Mouse (Mus musculus): ENCODE results near the gene Smarcc2. TPM values are rescaled to one million over a fixed set of nuclear protein-coding genes. Genes with fewer than 3 reads are reported as not detected.
"Not testable (repeated sequence)": the region's sequence is repeated elsewhere in the genome, so short reads cannot be mapped to it uniquely, and the experiment has no call there.

The Smarcc2 gene
- total RNA-seq, 2 experiments from 2014 or later, result 97.5 to 104 TPM

DNA sequence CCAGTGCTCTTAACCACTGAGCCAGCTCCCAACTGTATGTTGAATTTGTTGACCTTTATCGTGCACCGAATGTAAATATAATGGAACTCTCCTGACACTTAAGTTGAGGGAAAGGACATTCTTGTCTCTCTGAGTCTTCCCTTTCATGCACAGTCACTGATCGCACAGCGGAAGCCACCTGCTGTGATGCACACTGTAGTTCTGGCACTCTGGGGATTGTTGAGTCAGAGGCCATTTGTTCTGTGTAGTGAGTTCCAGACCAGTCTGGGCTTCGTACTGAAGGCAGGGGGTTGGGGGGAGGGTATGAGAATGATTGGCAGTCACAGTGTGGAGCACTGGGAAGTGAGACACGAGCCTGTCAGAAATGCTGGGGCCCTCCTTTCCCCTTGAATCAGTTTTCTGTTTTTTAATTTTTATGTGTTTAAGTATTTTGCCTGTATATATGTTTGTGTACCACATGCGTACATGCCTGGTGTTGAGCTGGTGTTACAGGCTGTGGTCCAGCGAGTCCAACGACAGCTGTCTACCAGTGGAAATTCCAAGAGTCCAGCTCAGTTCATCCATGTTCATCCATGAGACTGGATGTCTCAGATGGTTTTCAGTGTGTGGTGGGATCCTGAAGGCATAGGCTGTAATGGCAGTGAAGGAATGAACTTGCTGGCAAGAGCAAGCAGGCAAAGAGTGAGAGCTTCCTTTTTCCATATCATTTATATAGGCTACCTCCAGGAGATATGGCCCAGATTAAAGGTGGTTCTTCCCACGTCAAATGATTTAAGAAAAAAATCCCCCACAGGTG lies 17.5 kb upstream of the Smarcc2 start:
- no peak for DNase-seq

DNA sequence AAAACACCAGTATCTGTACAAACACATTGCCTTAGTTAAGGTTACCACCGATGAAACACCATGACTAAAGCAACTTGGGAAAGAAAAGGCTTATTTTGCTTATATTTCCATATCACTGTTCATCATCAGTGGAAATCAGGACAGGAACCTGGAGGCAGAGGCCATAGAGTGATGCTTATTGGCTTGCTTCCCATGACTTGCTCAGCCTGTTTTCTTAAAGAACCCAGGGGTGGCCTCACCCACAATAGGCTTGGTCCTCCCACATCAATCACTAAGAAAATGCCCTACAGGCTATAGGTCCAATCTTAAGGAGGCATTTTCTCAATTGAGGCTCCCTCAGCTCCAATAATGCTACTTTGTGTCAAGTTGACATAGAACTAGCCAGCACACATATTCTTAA lies 16.3 kb upstream of the Smarcc2 start:
- DNase-seq, result no peak

DNA sequence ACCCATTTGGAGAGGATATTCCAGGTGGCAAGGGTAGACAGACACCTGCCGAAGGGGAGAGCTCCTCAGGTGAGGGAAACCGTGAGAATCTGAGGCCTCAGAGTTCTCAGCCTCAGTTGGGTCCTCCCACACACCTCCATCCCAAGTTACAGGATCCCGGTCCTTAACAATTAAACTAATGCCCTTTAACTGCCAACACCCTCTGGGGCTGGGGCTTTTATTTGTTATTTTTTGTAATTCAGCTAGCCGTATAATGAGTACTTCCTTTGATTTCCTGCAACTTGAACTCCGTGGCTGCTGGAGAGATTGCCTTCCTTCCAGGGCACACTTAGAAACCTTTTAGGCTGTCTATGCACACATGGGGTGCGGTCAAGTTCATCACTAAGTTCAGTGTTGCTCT lies 14.7 kb upstream of the Smarcc2 start:
- DNase-seq, result no peak

DNA sequence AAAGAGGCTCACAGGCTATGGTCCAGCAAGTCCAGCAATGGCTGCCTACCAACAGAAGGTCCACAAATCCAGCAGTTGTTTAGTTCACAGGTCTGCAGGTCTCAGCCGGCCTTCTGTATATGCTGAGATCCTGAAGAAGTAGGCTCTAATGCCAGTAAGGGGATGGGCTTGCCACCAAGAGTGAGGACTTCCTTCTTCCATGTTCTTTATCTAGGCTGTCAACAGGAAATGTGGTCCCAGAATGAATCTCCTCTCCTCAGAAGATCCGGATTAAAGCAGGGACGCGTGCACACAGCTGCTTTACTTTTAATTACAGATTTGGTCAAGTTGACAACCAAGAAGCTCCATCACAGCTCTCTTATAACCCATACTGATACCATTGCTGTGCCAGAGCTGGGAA lies 13.6 kb upstream of the Smarcc2 start:
- DNase-seq, result no peak

DNA sequence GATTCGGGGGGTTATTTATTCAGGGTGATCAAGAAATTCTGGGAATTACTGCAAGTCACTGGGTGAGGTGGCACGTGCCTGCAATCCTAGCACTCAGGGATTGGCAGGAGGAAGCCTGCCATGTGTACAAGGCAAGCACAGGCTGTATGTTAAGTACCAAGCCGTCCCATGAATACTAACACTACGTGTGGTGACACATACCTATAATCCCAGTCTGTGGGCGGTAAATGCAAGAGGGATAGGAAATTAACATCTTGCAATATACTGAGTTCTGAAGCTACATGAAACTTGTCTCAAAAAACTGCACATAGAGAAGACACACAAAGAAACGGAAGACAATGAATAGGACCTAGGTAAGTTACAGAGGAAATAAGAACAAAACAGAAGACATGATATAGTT lies 8.0 kb upstream of the Smarcc2 start:
- DNase-seq, result no peak

DNA sequence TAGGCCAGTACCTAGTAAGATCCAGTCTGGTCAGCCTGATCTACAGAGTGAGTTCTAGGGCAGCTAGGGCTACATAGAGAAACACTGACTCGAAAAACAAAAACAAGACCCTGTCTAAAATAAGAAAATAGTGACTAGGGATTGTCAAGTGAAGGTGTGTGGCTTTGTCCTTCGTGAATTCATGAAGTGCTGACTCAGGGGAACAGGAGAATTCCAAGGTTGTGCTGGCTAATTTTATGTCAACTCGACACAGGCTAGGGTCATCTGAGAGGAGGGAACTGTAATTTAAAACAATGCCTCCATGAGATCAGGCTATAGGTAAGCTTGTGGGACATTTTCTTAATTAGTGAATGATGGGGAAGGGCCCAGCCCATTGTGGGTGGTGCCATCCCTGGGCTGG lies 4.6 kb upstream of the Smarcc2 start:
- DNase-seq, result no peak

DNA sequence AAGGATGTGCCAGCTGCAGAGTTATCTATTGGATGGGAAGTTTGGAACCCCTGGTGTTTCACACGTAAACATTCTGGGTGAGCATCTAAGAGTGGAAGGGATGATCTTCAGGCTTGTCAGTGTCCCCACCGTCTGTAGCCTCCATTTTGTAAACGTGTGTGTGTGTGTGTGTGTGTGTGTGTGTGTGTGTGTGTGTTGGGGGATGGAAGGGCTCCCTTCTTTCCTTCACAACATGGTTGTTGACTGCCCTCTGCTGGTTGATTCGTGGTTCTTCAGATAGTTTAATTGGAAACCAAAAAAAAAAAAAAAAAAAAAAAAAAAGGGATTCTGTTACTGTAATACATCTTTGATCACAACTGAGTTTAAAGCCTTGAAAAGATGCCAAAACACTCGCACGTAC lies 3.8 kb upstream of the Smarcc2 start:
- DNase-seq, result peak; percentile 60 to 78

DNA sequence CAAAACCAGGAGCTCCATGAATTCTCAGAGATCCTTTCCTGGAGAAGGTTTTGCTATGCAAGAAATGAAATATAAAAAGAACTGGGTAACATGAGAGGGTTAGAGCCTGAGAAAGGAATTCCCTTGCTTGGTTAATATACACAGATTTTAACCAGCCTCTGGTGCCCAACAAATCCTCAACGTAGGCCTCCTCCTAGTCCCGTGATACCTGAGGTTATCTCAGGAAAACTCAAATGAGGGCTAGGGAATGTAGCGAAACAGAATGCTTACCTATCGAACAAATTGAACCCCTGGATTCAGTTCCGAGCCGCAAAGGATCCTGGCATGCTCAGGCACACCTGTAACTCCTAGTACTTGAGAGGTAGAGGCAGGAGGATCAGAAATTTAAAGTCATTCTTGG lies 1.4 kb upstream of the Smarcc2 start:
- DNase-seq, result no peak

DNA sequence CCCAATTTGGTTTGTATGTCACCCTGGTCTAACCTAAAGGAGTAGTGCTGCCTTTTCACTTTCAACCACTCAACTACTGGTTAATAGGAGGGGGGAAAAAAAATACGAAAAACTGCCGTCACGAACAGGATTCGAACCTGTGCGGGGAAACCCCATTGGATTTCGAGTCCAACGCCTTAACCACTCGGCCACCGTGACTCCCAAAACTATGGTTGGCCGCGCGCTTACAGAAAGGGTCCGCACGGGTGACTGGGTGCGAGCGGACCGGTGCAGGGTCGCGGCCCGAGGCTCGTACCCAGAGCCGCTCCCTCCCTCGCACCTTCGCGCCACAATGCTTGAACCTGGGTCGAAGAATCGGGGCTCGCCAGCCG lies 715 bp upstream of the Smarcc2 start:
- peak; percentile 90 to 94 for DNase-seq

DNA sequence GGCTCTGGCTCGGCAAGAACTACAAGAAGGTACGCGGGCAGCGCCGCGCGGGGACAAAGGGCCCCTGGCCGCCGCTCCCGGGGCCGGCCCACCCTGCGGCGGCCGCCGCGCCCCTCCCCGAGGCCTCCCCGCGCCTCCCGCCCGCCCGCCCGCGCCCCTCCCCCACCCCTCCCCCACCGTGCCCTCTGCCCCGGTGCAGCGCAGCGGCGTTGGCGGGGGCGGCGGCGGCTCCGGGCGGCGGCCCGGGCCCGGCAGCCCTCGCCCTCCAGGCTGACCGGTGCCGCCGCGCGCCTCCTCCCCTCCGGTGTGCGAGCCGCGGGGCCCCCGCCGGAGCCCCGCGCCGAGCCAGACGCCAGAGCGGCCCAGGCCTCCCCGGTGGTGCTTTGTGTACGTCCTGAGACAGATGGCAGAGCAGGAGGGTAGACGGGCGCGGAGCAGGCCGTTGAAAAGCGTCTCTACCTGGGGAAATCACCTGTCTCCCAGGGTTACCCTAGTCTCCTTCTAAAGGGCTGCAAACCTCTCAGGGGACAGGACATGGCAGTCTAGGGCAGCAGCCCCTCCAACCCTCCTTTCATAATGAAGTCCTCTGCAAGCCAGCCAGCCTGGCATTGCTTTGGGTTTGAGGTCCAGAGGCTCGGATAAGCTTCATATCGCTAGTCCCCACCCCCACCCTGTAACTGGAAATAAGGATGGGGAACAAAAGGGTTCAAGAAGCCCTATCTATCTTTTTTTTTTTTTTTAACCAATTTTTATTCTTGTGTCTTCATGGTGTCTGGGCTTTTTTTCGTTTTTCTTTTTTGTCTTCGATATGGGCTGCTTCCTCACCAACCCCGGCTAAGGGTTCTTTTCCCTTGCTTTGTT lies 591 bp downstream of the Smarcc2 start:
- peak; percentile 26 to 57 for DNase-seq

DNA sequence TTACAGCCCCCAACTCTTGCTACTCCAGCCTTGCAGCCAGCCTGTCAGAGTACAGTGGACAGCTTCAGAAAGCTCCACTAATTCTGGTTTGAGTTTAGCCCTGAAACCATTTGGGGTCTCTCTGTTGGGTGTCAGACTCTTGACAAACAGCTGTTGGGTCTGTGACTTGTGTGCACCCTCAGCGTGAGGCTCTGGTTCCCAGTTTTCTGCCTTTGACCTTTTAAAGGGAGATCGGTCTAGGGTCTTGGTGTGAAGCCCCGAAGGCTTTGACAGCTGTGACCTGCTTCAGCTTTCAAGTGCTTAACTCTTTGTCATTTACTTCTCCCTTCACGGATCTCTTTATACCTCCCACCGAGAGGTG lies 1.2 kb downstream of the Smarcc2 start:
- DNase-seq, result no peak

DNA sequence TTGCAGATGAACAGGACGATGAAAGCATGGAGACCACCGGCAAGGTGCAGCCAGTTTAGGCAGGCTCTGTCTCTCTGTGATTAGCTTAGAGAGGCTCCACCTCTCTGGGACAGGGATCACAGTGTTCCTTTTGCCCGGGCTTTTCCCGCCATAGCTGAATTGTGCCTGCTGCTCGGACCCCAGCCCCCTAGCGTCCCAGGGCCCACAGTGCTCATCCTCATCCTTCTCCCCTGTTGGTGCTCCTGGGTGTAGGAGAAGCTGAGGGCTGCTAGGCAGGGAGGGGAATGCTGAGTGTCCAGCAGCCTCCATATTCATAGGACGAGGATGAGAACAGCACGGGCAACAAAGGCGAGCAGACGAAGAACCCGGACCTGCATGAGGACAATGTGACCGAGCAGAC lies 15.3 kb downstream of the Smarcc2 start:
- no peak for DNase-seq

DNA sequence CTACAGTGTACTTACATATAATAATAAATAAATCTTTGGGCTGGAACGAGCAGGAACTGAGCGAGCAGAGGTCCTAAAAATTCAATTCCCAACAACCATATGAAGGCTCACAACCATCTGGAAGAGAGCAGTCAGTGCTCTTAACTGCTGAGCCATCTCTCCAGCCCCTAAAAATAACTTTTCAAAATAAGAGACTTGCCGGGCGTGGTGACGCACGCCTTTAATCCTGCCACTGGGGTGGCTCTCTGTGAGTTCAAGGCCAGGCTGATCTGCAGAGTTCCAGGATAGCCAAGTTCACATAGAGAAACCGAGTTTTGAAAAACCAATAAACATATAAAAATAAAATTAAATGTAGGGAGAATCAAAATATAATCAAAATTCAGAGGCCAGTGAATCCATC lies 27.3 kb downstream of the Smarcc2 start:
- DNase-seq, result peak; percentile 67 to 68

DNA sequence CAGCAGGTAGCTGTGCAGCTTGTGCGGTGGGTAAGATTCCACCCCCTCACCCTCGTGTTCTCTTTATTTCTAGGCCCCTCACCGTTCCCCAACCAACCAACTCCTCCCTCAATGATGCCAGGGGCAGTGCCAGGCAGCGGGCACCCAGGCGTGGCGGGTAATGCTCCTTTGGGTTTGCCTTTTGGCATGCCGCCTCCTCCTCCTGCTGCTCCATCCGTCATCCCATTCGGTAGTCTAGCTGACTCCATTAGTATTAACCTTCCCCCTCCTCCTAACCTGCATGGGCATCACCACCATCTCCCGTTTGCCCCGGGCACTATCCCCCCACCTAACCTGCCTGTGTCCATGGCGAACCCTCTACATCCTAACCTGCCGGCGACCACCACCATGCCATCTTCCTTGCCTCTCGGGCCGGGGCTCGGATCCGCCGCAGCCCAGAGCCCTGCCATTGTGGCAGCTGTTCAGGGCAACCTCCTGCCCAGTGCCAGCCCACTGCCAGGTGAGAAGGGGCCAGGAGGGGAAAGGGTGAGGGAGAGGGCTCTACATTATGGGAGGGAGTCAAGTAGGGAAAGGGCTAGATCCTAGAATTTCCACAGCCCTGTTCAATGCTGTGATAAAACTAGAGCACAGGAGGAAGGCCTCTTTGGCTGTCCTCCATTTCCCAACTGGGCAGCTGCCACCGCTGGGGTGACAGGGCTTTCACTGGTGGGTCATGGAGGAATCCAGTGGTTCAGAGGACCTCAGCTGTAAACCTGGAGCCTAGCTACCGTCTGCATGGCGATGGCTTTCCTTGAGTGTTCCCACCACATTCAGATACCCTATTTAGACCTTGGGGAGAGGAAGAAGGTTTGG lies 29.0 kb downstream of the Smarcc2 start:
- peak in 1 of 2 experiments; percentile 34 for DNase-seq

DNA sequence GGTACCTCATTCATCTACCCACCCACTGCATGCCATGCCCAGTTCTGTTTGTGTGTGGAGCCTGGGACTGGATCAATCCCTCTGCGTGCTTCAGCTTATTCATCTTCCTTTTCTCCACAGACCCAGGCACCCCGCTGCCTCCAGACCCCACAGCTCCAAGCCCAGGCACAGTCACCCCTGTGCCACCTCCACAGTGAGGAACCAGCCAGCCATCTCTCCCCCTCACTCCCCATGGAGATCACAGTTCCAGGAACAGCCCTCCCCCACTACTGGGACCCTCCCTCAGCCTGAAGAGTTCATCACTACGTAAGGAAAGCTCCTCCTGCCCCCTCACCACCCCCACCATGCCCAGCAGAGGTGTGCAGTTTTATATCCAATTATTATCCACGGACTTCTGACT lies 29.7 kb downstream of the Smarcc2 start:
- DNase-seq, result no peak

DNA sequence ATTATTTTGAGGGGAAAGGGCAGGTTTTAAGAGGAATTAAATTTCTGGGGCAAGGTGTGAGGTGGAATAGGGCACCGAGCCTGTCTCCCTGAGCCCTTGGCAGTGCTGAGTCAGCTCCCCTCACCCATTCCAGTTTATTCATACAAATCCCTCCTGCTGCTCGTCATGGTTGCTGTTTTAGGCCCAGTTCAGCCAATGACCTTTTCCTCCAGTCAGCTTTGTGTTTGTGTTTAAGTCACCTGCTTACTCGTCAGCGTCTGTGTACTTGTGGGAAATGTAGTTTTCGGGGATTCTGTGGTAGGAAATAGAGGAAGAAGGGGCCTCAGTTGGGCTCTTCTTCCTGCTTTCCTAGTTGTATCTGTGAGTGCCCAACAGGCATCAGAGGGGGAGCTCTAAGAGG lies 30.3 kb downstream of the Smarcc2 start:
- DNase-seq, result peak; percentile 52 to 69

DNA sequence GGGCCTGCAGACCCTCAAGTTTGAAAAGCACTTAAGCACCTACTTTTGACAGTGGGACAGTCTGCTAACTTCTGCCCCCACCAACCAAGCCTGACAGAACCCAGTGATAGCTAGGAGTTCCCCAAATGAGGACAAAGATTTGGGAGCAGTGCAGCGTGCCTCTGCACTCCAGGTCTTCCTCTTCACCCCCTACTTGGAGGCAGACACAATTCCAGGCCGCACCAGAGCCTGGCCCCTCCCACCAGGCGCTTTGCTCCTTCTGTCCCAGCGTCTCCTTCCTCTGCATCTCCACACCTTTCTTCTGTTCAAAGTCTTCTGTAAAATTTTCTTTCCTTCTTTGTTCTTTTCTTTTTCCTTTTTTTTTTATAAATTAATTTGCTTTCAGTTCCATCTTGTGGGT lies 30.7 kb downstream of the Smarcc2 start:
- DNase-seq, result no peak

DNA sequence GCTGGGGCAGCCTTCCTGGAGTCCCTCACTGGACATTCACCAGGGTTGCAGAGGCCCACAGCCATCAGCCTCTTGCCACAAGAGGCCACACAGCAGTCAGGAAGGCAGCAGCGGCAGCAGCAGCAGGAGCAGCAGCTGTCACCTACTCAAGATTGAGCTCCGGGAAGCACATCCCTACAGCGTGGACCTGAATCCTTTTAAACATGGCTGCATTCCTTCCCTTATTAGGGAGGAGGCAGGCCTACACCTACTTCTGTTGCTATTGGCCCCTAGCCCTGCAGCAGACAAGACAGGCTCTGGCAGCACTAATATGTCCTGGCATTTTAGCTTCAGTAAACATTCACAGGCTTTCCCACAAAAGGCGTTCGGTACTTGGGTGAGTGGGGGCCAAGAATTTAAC lies 31.2 kb downstream of the Smarcc2 start:
- DNase-seq, result no peak

DNA sequence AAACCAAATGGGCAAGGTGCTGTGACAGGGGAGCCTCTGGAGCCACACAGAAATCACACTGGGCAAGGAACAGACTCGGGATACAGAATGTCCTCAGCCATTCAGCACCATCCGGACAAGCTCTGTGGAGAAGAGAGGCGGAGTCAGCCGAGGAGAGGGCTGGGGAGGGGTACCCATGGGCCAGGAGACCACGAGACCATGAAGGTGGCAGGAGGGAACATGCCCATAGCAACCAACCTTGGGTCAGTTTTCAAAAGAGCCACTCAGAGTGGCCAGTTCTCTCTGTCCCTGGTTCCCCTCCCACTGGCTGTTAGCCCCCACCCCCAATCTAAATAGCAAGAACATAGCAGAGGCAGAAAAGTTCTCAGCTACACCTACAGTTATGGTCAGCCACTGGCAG lies 31.9 kb downstream of the Smarcc2 start:
- DNase-seq, result no peak

DNA sequence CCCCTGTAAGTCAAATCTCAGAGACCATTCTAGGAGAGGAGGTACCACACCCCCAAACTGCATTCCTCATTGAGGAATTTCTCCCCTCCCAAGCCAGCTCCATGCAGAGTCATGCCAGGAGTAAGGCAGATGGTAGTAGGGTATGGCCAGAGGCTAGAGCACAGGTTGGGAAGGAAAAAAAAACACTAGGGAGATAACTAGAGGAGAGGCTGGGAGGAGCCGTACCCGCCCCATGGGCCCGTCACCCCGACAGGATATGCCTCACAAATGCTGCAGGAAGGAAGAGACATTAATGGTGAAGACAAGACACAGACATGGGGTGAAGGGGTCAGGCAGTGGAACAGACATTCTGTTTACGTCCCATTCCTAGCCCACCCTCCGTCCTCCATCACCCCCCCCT lies 32.4 kb downstream of the Smarcc2 start:
- peak; percentile 47 to 59 for DNase-seq

DNA sequence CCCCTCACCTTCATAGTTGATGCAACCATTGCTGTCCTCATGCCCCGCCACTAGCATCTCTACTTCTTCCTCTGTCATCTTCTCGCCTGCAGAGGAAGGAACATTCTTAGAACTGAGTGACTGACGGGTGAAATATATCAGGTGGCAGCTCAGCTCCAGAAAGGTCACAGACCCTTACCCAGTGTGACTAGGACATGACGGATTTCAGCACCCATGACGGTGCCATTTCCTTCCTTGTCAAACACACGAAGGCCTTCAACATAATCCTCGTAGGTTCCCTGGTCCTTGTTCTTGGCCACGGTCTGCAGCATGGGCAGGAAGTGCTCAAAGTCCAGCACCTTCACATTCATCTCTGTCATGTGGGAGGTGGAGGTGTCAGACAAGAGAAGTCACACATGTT lies 33.0 kb downstream of the Smarcc2 start:
- DNase-seq, result not testable (repeated sequence)

DNA sequence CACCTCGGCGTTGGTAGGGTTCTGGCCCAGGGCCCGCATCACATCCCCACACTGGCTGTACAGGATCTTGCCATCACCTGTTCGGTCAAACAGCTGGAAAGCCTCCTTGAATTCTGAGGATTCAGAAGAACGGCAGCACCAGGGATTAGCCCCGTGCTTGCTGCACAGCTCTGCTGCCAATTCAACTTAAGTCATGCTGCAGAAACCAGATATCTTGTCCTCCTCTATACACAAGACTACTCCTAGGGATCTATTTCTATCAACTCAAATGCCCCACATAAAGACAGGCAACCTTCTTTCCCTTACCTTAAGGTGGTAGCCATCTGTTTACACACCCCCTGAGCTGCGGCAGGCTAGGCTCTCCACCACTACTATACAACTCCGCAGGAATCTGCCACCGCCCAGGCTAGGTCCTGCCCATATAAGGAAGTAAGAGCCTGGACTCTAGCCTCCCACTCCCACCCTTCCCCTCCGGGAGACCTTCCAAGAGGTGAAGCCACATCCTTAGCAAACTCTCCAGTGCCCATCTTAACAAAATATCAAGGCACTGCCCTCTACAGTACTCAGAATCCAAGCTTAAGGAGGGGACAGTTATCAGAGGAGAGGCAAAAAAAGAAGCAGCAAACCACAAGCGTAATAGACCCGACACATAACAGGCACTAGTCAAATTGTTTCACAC lies 33.7 kb downstream of the Smarcc2 start:
- peak; percentile 69 to 76 for DNase-seq

All from adrenal gland, postnatal 36 days (tissue).